Mouse (Mus musculus): ENCODE measurements around the gene Reep6. TPM values are rescaled to one million over a fixed set of nuclear protein-coding genes. Genes with fewer than 3 reads are reported as not detected.
"Not testable (repeated sequence)": the region's sequence is repeated elsewhere in the genome, so short reads cannot be mapped to it uniquely, and the experiment has no call there.

The Reep6 gene
- polyA plus RNA-seq, 1 experiment = 17.6 TPM

DNA sequence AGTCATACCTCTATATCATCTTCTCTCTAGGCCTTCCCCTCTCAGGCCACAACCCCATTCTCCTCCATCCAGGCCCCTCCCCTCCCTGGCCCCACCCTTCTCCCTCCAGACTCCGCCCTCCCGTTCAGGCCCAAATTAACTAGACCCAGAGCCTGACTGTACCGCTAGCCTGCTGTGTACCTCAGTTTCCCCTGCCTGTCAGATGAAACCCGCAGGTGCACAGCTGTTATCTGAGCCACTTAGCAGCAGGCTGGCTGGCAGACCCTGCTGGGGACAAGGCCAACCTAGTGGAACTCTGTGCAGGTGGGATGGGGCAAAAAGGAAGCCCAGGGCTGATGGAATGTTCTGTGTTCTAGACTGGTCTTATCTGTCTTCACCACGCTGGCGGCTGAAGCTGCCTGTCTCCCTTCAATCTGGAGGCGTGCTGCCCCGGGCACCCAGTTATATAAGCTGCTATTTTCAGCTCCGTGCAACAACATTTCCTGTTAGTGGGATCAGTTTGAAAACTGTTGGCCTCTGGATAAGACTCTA is 14.4 kb downstream of the Reep6 start:
- no peak for TF ChIP-seq EP300 (IDR thresholded peaks at IDR 0.05; ENCODE audit: insufficient read depth, low read depth, low read length)
- TF ChIP-seq POLR2A (IDR thresholded peaks at IDR 0.05; ENCODE audit: insufficient read depth, low read length) = no peak
- no peak for TF ChIP-seq CTCF (IDR thresholded peaks at IDR 0.05; ENCODE audit: low read depth, low read length)
- H3K4me3 ChIP-seq (ENCODE audit: low read depth, low read length) = no peak overlapping the region
- H3K9me3 ChIP-seq (replicated peaks; ENCODE audit: control insufficient read depth, insufficient read depth, low read length, poor library complexity, severe bottlenecking) = no peaks in the 10 kb centered on the region
- no peak overlapping the region for H3K27ac ChIP-seq (ENCODE audit: insufficient read depth, low read length)
- H3K4me1 ChIP-seq (ENCODE audit: control insufficient read depth, insufficient read depth, low read length) = peaks cover 4% of the 10 kb centered on the region
- H3K27me3 ChIP-seq (ENCODE audit: control insufficient read depth, insufficient read depth, low read length, poor library complexity, severe bottlenecking) = no peaks in the 10 kb centered on the region
- H3K9ac ChIP-seq (ENCODE audit: low read depth, poor library complexity, severe bottlenecking) = no peak overlapping the region
- no peaks in the 10 kb centered on the region for H3K36me3 ChIP-seq (ENCODE audit: control insufficient read depth, insufficient read depth, low read length, poor library complexity, severe bottlenecking)

GRCm38 (mm10) chr10:80345122-80345521 is 15.4 kb downstream of the Reep6 start:
- Histone ChIP-seq H3K9ac (ENCODE audit: low read depth, poor library complexity, severe bottlenecking) (0 out of 2 replicates have a peak overlapping the region, but pooled peaks have one; percentile 8), H3K4me3 (ENCODE audit: low read depth, low read length) (peak overlapping the region; percentile 6; the same call in 1 of the 2 replicates), H3K4me1 (ENCODE audit: control insufficient read depth, insufficient read depth, low read length) (peaks cover 4% of the 10 kb centered on the region), H3K27me3 (ENCODE audit: control insufficient read depth, insufficient read depth, low read length, poor library complexity, severe bottlenecking) (no peaks in the 10 kb centered on the region), H3K9me3 (replicated peaks; ENCODE audit: control insufficient read depth, insufficient read depth, low read length, poor library complexity, severe bottlenecking) (no peaks in the 10 kb centered on the region), H3K27ac (ENCODE audit: insufficient read depth, low read length) (no peak overlapping the region), H3K36me3 (ENCODE audit: control insufficient read depth, insufficient read depth, low read length, poor library complexity, severe bottlenecking) (no peaks in the 10 kb centered on the region)
- TF ChIP-seq EP300 (IDR thresholded peaks at IDR 0.05; ENCODE audit: insufficient read depth, low read depth, low read length) (no peak), CTCF (IDR thresholded peaks at IDR 0.05; ENCODE audit: low read depth, low read length) (no peak), POLR2A (IDR thresholded peaks at IDR 0.05; ENCODE audit: insufficient read depth, low read length) (no peak)

- not testable (repeated sequence) for H3K36me3 ChIP-seq (ENCODE audit: control insufficient read depth, insufficient read depth, low read length, poor library complexity, severe bottlenecking); H3K4me3 ChIP-seq (ENCODE audit: low read depth, low read length); H3K9ac ChIP-seq (ENCODE audit: low read depth, poor library complexity, severe bottlenecking)
Observed at GRCm38 (mm10) chr10:80345929-80346328, 16.2 kb downstream of the Reep6 start.

DNA sequence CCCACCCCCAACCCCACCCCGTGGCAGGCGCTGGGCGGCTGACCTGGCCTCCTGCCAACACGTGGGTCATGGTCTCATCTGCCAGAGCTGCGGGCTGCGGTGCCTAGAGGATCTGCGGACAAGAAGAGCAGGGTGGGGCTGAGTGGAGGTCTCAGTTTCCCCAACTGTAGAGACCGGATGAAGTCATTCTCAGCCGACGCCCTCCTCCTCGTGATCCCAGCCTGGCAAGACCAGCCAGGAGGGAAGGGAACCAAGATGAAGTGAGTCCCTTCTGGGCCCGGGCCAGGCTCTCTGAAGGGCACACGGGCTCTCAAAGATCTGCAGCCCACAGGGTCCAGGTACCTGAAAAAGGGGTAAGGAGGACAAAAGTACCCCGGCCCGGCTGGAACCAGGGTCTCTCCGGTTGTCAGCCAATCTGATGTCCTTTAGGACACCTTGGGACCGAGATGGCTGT is 17.8 kb downstream of the Reep6 start:
- TF ChIP-seq CTCF (IDR thresholded peaks at IDR 0.05; ENCODE audit: low read depth, low read length) (no peak), POLR2A (IDR thresholded peaks at IDR 0.05; ENCODE audit: insufficient read depth, low read length) (no peak), EP300 (IDR thresholded peaks at IDR 0.05; ENCODE audit: insufficient read depth, low read depth, low read length) (no peak)
- no peaks in the 10 kb centered on the region for H3K36me3 ChIP-seq (ENCODE audit: control insufficient read depth, insufficient read depth, low read length, poor library complexity, severe bottlenecking)
- peak overlapping the region; percentile 73 for H3K4me3 ChIP-seq (ENCODE audit: low read depth, low read length)
- H3K9me3 ChIP-seq (replicated peaks; ENCODE audit: control insufficient read depth, insufficient read depth, low read length, poor library complexity, severe bottlenecking) = no peaks in the 10 kb centered on the region
- H3K27ac ChIP-seq (ENCODE audit: insufficient read depth, low read length) = no peak overlapping the region
- no peaks in the 10 kb centered on the region for H3K27me3 ChIP-seq (ENCODE audit: control insufficient read depth, insufficient read depth, low read length, poor library complexity, severe bottlenecking)
- peak overlapping the region; percentile 59 for H3K9ac ChIP-seq (ENCODE audit: low read depth, poor library complexity, severe bottlenecking)
- H3K4me1 ChIP-seq (ENCODE audit: control insufficient read depth, insufficient read depth, low read length) = peaks cover 3% of the 10 kb centered on the region

More at GRCm38 (mm10) chr10:80345929-80346328, 16.2 kb downstream of the Reep6 start:
- H3K27me3 ChIP-seq (ENCODE audit: control insufficient read depth, insufficient read depth, low read length, poor library complexity, severe bottlenecking); H3K27ac ChIP-seq (ENCODE audit: insufficient read depth, low read length); H3K4me1 ChIP-seq (ENCODE audit: control insufficient read depth, insufficient read depth, low read length); H3K9me3 ChIP-seq (replicated peaks; ENCODE audit: control insufficient read depth, insufficient read depth, low read length, poor library complexity, severe bottlenecking): not testable (repeated sequence)

DNA sequence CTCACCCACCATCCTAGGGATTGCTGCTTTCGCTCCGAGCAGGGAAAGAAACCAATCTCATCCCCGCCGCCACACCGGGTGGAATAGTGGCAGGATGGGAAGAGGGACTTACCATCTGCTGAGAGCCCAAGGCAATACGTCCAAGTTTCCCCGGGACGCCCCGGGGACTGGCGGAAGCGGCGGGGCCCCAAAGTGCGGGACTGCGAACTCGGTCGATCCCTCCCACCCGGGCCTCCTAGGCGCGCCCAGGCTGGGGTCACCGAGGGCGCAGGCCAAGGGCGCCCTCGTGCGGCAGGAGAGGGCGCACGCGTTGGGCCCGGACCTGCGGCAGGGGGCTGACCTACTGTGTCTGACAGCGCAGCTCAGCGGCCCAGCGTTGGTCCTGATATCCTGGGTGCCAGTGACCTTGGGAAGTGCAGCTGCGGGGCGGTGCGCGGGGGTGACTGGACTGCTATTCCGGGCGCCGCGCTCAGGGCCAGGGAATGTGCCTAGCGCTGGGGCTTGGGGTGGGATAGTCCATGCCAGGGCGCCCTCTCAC is 18.6 kb downstream of the Reep6 start, which contains the start of gene Adamtsl5:
Gene Adamtsl5 (minus strand): TSS at position 169 of the 538 bp plus-strand sequence.
- TF ChIP-seq CTCF (IDR thresholded peaks at IDR 0.05; ENCODE audit: low read depth, low read length) (peak; percentile 85), EP300 (IDR thresholded peaks at IDR 0.05; ENCODE audit: insufficient read depth, low read depth, low read length) (0 out of 2 replicates have a peak, but pooled peaks have one; percentile 18), POLR2A (IDR thresholded peaks at IDR 0.05; ENCODE audit: insufficient read depth, low read length) (no peak)
- Histone ChIP-seq H3K27ac (ENCODE audit: insufficient read depth, low read length) (no peak within 1 kb of the TSS), H3K4me1 (ENCODE audit: control insufficient read depth, insufficient read depth, low read length) (peaks cover 3% of the 10 kb centered on the region), H3K9ac (ENCODE audit: low read depth, poor library complexity, severe bottlenecking) (peak within 1 kb of the TSS; percentile 59), H3K27me3 (ENCODE audit: control insufficient read depth, insufficient read depth, low read length, poor library complexity, severe bottlenecking) (no peaks in the 10 kb centered on the region), H3K36me3 (ENCODE audit: control insufficient read depth, insufficient read depth, low read length, poor library complexity, severe bottlenecking) (no peaks in the 10 kb centered on the region), H3K9me3 (replicated peaks; ENCODE audit: control insufficient read depth, insufficient read depth, low read length, poor library complexity, severe bottlenecking) (no peaks in the 10 kb centered on the region), H3K4me3 (ENCODE audit: low read depth, low read length) (peak within 1 kb of the TSS; percentile 73)

- TF ChIP-seq POLR2A (IDR thresholded peaks at IDR 0.05; ENCODE audit: insufficient read depth, low read length) = no peak
- no peak for TF ChIP-seq CTCF (IDR thresholded peaks at IDR 0.05; ENCODE audit: low read depth, low read length)
- no peak for TF ChIP-seq EP300 (IDR thresholded peaks at IDR 0.05; ENCODE audit: insufficient read depth, low read depth, low read length)
- peak overlapping the region; percentile 59 for H3K9ac ChIP-seq (ENCODE audit: low read depth, poor library complexity, severe bottlenecking)
- H3K27ac ChIP-seq (ENCODE audit: insufficient read depth, low read length) = no peak overlapping the region
- no peaks in the 10 kb centered on the region for H3K36me3 ChIP-seq (ENCODE audit: control insufficient read depth, insufficient read depth, low read length, poor library complexity, severe bottlenecking)
- H3K4me1 ChIP-seq (ENCODE audit: control insufficient read depth, insufficient read depth, low read length) = peaks cover 3% of the 10 kb centered on the region
- H3K27me3 ChIP-seq (ENCODE audit: control insufficient read depth, insufficient read depth, low read length, poor library complexity, severe bottlenecking) = no peaks in the 10 kb centered on the region
- H3K9me3 ChIP-seq (replicated peaks; ENCODE audit: control insufficient read depth, insufficient read depth, low read length, poor library complexity, severe bottlenecking) = no peaks in the 10 kb centered on the region
- H3K4me3 ChIP-seq (ENCODE audit: low read depth, low read length) = peak overlapping the region; percentile 35
Observed at GRCm38 (mm10) chr10:80348981-80349380, 19.2 kb downstream of the Reep6 start.
